ENCODE assay signal across 8 mouse cellular contexts in genomic region chr9:116218780-116219179, GRCm38 (mm10). TPM values are rescaled to one million over a fixed set of nuclear protein-coding genes. Genes with fewer than 3 reads are reported as not detected.
A peak's percentile ranks its signal among the peaks of the same experiment; 100 is the strongest.
DNase-seq lines count a peak whose midpoint lies in the region; ATAC-seq and TF ChIP-seq lines count a peak whose summit lies in the region.

No protein-coding gene starts in this region.

- H3K27ac ChIP-seq in intestine, embryonic 16.5 days (ENCODE audit: low read length), result no peak overlapping the region

- POLR2A ChIA-PET in Patski (lab: Charles Lee), result interaction anchor here (1.9 kb wide), 1 partner anchor 44 kb away, joined by 11 read pairs; the partner anchor contains the start of gene Tgfbr2

- WGBS in intestine, embryonic 16.5 days, result 35% methylated on average over 4 of the region's 4 CpGs

- no peaks in the 10 kb centered on the region for H3K27me3 ChIP-seq in Patski
- H3K27me3 ChIP-seq in intestine, embryonic 16.5 days (replicated peaks; ENCODE audit: control insufficient read depth, insufficient read depth, low read length), result no peaks in the 10 kb centered on the region

- H3K4me1 ChIP-seq in intestine, embryonic 16.5 days (ENCODE audit: control insufficient read depth, insufficient read depth, low read length), result no peaks in the 10 kb centered on the region

- H3K4me2 ChIP-seq in intestine, embryonic 16.5 days (ENCODE audit: low read depth, low read length), result no peak overlapping the region

- no peak overlapping the region for H3K4me3 ChIP-seq in intestine, embryonic 16.5 days (ENCODE audit: low read length)

- no peaks in the 10 kb centered on the region for H3K36me3 ChIP-seq in intestine, embryonic 16.5 days (ENCODE audit: control insufficient read depth, insufficient read depth, low read length)

- TF ChIP-seq CTCF in Patski (IDR thresholded peaks at IDR 0.05), result no peak

- H3K9me3 ChIP-seq in intestine, embryonic 16.5 days (ENCODE audit: control insufficient read depth, low read length), result no peaks in the 10 kb centered on the region

- peak; percentile 76 for ATAC-seq in Patski
- peak; percentile 62; the same call in 1 of the 2 replicates for ATAC-seq in intestine, embryonic 16.5 days
- ATAC-seq in megakaryocyte progenitor cell, adult 5-6 weeks (replicated peaks; ENCODE audit: poor library complexity), result no peak

- DNase-seq in adrenal gland, postnatal 14 days, result peak; percentile 23
- DNase-seq in adrenal gland, postnatal 4 days (ENCODE audit: low spot score in 2 of 2), result no peak
- DNase-seq in Patski (ENCODE audit: low read depth, low spot score), result peak; percentile 80
- peak; percentile 46 for DNase-seq in gastrocnemius, postnatal 25 days
- peak; percentile 42 for DNase-seq in mesoderm, embryonic 11.5 days (ENCODE audit: low read depth, low spot score)
- no peak for DNase-seq in right cerebral cortex, adult 2 months (ENCODE audit: low spot score in 2 of 2)

- in situ Hi-C loops in Patski (cut with MboI; ENCODE audit: low pct_unique_long_range_greater_than_20kb), result no loop called here

- H3K9ac ChIP-seq in intestine, embryonic 16.5 days (ENCODE audit: low read depth, low read length), result no peak overlapping the region

- CTCF ChIA-PET in Patski (lab: Charles Lee), result interaction anchor here (0.8 to 3.1 kb wide), 3 partner anchors 22 to 165 kb away, joined by 3 to 13 read pairs (median 6); no protein-coding TSS in a partner anchor

RNA-seq across cellular contexts. Expression of gene Tgfbr2, which starts 43.6 kb away (rescaled TPM):
- 62.4 and 84.4 TPM in 2 replicates for total RNA-seq in adrenal gland, postnatal 14 days (2021)
- total RNA-seq in adrenal gland, postnatal 4 days (2021), result 10 to 100 TPM; 71.8 to 72.1 TPM
- 108 TPM for polyA plus RNA-seq in Patski (2021)
- 10 to 100 TPM; 18.8 to 20.3 TPM for total RNA-seq in gastrocnemius, postnatal 25 days (2021)
- polyA plus RNA-seq in intestine, embryonic 16.5 days (2015; fragmentation: Nextera tagmentation; extraction: Ambion mirVana), result 23.6 and 26.9 TPM in 2 replicates
- 8.2 and 8.3 TPM in 2 replicates for total RNA-seq in megakaryocyte progenitor cell, adult 5-6 weeks (2015)
- 5.9 and 6.5 TPM in 2 replicates for total RNA-seq in megakaryocyte progenitor cell, adult 5-6 weeks (2017)

Comparison
In these comparisons a context has a peak if more than half of its experiments do, and no peak if none do; other contexts are left out.
1. DNase-seq: peak in adrenal gland, postnatal 14 days (single experiment), Patski (single experiment), gastrocnemius, postnatal 25 days (single experiment) and mesoderm, embryonic 11.5 days (single experiment); none in adrenal gland, postnatal 4 days (0 of 2) and right cerebral cortex, adult 2 months (0 of 2).